Mouse (Mus musculus) forebrain, embryonic 14.5 days (tissue): ENCODE results near the gene Anapc7. TPM values are rescaled to one million over a fixed set of nuclear protein-coding genes. Genes with fewer than 3 reads are reported as not detected.
"Not testable (repeated sequence)": the region's sequence is repeated elsewhere in the genome, so short reads cannot be mapped to it uniquely, and the experiment has no call there.

Experiments
- ATAC-seq: fragments of 200-750 bp; cut with Nextera tagmentation; 2 replicates; pipeline ENCODE4 v1.8.0; 2017; ENCODE audit warnings: mild to moderate bottlenecking, moderate library complexity
- DNase-seq: peaks from one replicate; pipeline ENCODE4 v3.0.0-alpha.2; 2015; ENCODE audit warnings: low spot score
- H3K27ac ChIP-seq: fragments of 300-500 bp; sonication (generic); 2 replicates; pipeline ENCODE4 v1.5.1; 2014; ENCODE audit warnings: low read depth, mild to moderate bottlenecking, control low read depth, low read length, moderate library complexity
- H3K27me3 ChIP-seq: fragments of 300-500 bp; sonication (generic); replicated peaks from 2 replicates; pipeline ENCODE4 v1.6.1; 2014; ENCODE audit warnings: low read length, control low read depth, mixed read lengths; ENCODE audit not compliant: control insufficient read depth, insufficient read depth
- H3K36me3 ChIP-seq: fragments of 300-500 bp; sonication (generic); 2 replicates; pipeline ENCODE4 v1.6.1; 2014; ENCODE audit warnings: low read length, control low read depth; ENCODE audit not compliant: control insufficient read depth, insufficient read depth
- H3K4me1 ChIP-seq: fragments of 300-500 bp; sonication (generic); 2 replicates; pipeline ENCODE4 v1.6.1; 2014; ENCODE audit warnings: antibody characterized with exemption, low read length, control low read depth; ENCODE audit not compliant: control insufficient read depth, insufficient read depth
- H3K4me2 ChIP-seq: fragments of 300-500 bp; sonication (generic); 2 replicates; pipeline ENCODE4 v1.6.1; 2014; ENCODE audit warnings: mild to moderate bottlenecking, control low read depth, low read length
- H3K4me3 ChIP-seq: fragments of 300-500 bp; sonication (generic); 2 replicates; pipeline ENCODE4 v1.5.1; 2014; ENCODE audit warnings: low read depth, low read length, control low read depth
- H3K9ac ChIP-seq: fragments of 300-500 bp; sonication (generic); 2 replicates; pipeline ENCODE4 v1.6.1; 2014; ENCODE audit warnings: mild to moderate bottlenecking, low read length, control low read depth, moderate library complexity
- H3K9me3 ChIP-seq: fragments of 300-500 bp; sonication (generic); replicated peaks from 2 replicates; pipeline ENCODE4 v1.6.1; 2016; ENCODE audit warnings: low read length, control low read depth, mixed read lengths; ENCODE audit not compliant: control insufficient read depth
- WGBS: fragments of 180-500 bp; shearing (Covaris S2); extraction: QIAGEN DNeasy Blood & Tissue Kit; methylation state at CpG from one replicate; pipeline ENCODE4 v1.1.7; 2014; 5-methylcytosine and 5-hydroxymethylcytosine counted together
- polyA plus RNA-seq: library from polyadenylated mRNA; unstranded; fragments of >200 nt; fragmentation: Nextera tagmentation; extraction: Ambion mirVana; gene quantifications from 2 replicates; pipeline ENCODE4 v1.2.1, GENCODE M21; 2014

Gene Anapc7
- polyA plus RNA-seq, 1 experiment from 2014 or later, result 37.3 TPM

DNA sequence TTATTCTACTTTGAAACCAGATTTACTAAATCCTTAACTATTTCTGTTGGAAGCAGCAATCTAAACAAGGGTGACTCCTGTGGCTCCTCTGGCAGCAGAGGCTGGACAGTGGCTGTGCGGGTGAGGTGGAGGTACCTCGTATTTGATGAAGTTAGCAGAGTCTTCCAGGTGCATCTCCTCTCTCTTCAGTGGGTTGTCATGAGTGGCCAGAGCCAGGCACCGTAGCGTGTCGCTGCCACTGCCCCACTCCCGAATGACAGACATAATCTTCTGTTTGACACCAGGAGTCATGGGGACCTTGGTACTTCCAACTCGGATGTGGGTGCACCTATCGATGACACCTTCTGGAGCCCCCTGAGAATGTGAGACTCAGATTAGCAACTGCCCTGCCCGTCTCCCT lies 39.9 kb downstream of the Anapc7 start:
- H3K9me3 ChIP-seq, result no peaks in the 10 kb centered on the region
- H3K9ac ChIP-seq, result no peak overlapping the region
- no peaks in the 10 kb centered on the region for H3K27me3 ChIP-seq
- H3K4me1 ChIP-seq, result no peaks in the 10 kb centered on the region
- H3K27ac ChIP-seq, result no peak overlapping the region
- 94% methylated on average over 9 of the region's 9 CpGs for WGBS
- H3K4me3 ChIP-seq, result no peak overlapping the region
- no peak overlapping the region for H3K4me2 ChIP-seq
- no peak for DNase-seq
- ATAC-seq, result no peak
- peaks cover 100% of the 10 kb centered on the region for H3K36me3 ChIP-seq

- Histone ChIP-seq H3K9me3 (no peaks in the 10 kb centered on the region), H3K4me1 (no peaks in the 10 kb centered on the region), H3K27me3 (no peaks in the 10 kb centered on the region), H3K27ac (no peak overlapping the region), H3K4me2 (no peak overlapping the region), H3K4me3 (no peak overlapping the region), H3K9ac (no peak overlapping the region), H3K36me3 (peaks cover 89% of the 10 kb centered on the region)
- 94% methylated on average over 5 of the region's 5 CpGs for WGBS
- no peak for DNase-seq
- ATAC-seq, result no peak
Measured at GRCm38 (mm10) chr5:122471658-122472057, 50.2 kb downstream of the Anapc7 start.

DNA sequence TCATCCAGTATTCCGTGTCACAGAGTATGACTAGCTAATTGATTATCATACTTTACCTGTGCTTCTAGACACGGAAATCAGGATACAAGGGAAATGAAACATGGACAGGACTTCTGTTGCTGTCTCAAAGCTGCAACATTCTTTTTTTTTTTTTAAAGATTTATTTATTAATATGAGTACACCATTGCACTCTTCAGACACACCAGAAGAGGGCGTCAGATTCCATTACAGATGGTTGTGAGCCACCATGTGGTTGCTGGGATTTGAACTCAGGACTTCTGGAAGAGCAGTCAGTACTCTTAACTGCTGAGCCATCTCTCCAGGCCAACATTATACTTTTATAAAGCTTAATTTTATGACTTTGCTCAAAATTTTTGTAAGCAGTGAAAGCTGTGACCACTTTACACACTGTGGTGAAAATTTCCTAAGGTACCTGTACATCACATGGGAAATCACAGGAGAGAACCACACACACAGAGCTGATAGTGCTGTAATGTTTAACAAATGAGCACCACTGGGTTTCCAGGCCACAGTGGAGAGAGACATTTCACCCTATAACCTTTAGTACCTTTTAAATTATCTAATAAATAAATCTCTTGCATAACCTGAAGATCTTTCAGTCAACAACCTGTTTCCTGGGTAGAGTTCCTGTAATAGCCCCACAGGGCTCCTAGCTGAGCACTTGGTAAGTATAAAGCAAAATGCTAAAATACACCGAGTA lies 53.3 kb downstream of the Anapc7 start:
- Histone ChIP-seq H3K4me1 (no peaks in the 10 kb centered on the region), H3K36me3 (peaks cover 76% of the 10 kb centered on the region), H3K4me2 (no peak overlapping the region), H3K4me3 (no peak overlapping the region), H3K27ac (no peak overlapping the region), H3K9me3 (no peaks in the 10 kb centered on the region), H3K27me3 (no peaks in the 10 kb centered on the region), H3K9ac (no peak overlapping the region)
- DNase-seq (no peak), ATAC-seq (no peak)
- WGBS, result 89% methylated on average over 4 of the region's 4 CpGs

DNA sequence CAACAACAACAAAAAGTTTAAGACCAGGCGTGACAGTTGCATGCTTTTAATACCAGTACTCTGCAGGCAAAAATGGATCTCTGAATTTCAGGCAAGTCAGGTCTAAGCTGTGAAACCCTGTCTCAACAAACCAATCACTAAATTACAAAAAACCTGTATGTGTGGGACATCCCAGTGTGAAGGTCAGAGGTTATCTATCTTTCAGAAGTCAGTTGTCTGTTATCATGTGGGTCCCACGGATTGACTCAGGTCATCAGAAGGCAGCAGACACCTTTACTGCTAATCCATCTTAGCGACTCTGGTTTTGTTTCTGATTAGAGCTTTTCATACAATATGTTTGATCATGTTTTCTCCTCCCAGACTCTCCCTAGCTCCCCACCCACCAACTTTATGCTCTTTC lies 54.6 kb downstream of the Anapc7 start:
- Histone ChIP-seq H3K9me3 (no peaks in the 10 kb centered on the region), H3K27ac (no peak overlapping the region), H3K4me1 (no peaks in the 10 kb centered on the region), H3K36me3 (peaks cover 76% of the 10 kb centered on the region), H3K27me3 (no peaks in the 10 kb centered on the region), H3K4me3 (no peak overlapping the region), H3K9ac (no peak overlapping the region), H3K4me2 (no peak overlapping the region)
- WGBS, result 87% methylated on average over 3 of the region's 3 CpGs
- DNase-seq (no peak), ATAC-seq (no peak)

GRCm38 (mm10) chr5:122477492-122477891 lies 56.0 kb downstream of the Anapc7 start:
- Histone ChIP-seq H3K36me3 (peaks cover 75% of the 10 kb centered on the region), H3K4me1 (no peaks in the 10 kb centered on the region), H3K27me3 (no peaks in the 10 kb centered on the region), H3K27ac (no peak overlapping the region), H3K9ac (no peak overlapping the region), H3K9me3 (no peaks in the 10 kb centered on the region), H3K4me3 (no peak overlapping the region), H3K4me2 (no peak overlapping the region)
- DNase-seq (no peak), ATAC-seq (no peak)
- WGBS, result 88% methylated on average over 3 of the region's 3 CpGs

GRCm38 (mm10) chr5:122479131-122479530 lies 57.6 kb downstream of the Anapc7 start:
- ATAC-seq, result no peak
- Histone ChIP-seq H3K27me3 (no peaks in the 10 kb centered on the region), H3K4me1 (no peaks in the 10 kb centered on the region), H3K4me3 (no peak overlapping the region), H3K4me2 (no peak overlapping the region), H3K36me3 (peaks cover 75% of the 10 kb centered on the region), H3K9me3 (no peaks in the 10 kb centered on the region), H3K27ac (no peak overlapping the region), H3K9ac (no peak overlapping the region)
- 59% methylated on average over 2 of the region's 2 CpGs for whole genome bisulfite sequencing
- no peak for DNase-seq

DNA sequence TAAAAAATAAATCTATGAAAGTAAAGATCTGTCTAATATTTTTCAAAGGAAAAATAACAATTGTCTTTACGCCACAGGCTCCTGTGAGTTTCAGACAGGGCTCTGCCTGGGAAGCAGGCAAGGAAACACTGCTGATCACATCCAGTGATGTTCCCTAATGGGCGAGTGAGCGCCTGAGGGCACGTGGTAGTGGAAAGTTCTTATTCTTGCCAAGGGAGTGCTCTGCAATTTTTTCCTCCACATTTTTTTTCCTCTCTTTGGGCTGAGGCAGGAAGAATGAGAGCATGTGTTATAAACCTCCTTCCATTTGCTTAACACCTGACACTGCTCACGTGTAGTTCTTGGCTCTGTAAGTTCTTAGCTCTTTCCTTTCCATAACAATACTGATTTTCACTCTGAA lies 60.4 kb downstream of the Anapc7 start:
- DNase-seq (no peak), ATAC-seq (no peak)
- no peak overlapping the region for H3K4me3 ChIP-seq
- no peak overlapping the region for H3K9ac ChIP-seq
- no peak overlapping the region for H3K4me2 ChIP-seq
- no peaks in the 10 kb centered on the region for H3K27me3 ChIP-seq
- H3K9me3 ChIP-seq, result no peaks in the 10 kb centered on the region
- no peaks in the 10 kb centered on the region for H3K4me1 ChIP-seq
- H3K36me3 ChIP-seq, result peaks cover 81% of the 10 kb centered on the region
- H3K27ac ChIP-seq, result no peak overlapping the region
- 90% methylated on average over 5 of the region's 5 CpGs for WGBS

DNA sequence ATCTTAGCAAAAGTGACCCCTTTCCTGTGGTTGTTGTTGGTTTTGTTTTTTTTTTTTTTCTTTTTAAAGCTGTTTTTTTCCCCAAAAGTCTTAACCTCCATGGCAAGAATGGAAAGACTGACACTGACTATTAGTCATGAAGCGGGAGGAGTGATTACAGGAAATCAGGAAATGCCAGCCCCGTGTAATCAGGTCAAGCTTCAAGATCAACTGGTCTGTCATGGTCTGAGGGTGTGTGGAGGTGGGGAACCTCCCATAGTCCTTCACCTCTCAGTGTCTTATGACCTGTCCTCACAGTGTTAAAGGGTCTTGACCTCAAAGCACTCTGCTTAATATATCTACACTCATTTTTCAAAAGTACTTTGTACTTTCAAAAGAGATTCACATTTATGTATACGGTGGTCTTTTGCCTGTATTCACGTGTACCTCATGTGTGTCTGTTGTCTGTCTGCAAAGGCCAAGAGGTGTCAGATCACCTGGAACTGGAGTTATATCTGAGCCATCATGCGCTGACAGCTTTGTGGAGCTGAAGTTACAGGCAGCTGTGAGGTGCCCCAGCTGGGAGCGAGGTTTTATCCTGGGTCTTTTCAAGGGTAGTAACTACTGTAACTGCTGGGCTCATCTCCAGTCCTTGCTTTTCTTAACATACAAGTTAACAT lies 61.4 kb downstream of the Anapc7 start:
- WGBS, result 93% methylated on average over 6 of the region's 6 CpGs
- no peak for ATAC-seq
- no peak overlapping the region for H3K4me2 ChIP-seq

DNA sequence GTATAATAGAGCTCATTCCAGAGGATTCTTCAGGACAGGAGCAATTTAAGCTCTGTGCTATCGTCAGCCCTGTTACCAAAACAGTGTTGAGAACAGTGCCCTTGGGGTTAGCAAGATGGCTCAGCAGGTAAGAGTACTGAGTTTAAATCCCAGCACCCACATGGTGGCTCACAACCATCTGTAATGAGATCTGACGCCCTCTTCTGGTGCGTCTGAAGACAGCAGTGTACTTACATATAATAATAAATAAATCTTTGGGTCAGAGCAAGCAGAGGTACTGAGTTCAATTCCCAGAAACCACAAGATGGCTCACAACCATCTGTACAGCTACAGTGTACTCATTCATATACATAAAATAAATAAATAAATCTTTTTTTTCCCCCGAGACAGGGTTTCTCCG lies 64.8 kb downstream of the Anapc7 start:
- H3K9me3 ChIP-seq, ATAC-seq, H3K27me3 ChIP-seq, H3K9ac ChIP-seq, H3K4me1 ChIP-seq, H3K27ac ChIP-seq, H3K4me2 ChIP-seq, H3K4me3 ChIP-seq, DNase-seq: not testable (repeated sequence)
- WGBS, result 78% methylated on average over 5 of the region's 5 CpGs
- H3K36me3 ChIP-seq, result peaks cover 87% of the 10 kb centered on the region

More for the DNA sequence above, 61.4 kb downstream of the Anapc7 start:
- Histone ChIP-seq H3K36me3 (peaks cover 79% of the 10 kb centered on the region), H3K9me3 (no peaks in the 10 kb centered on the region), H3K9ac (no peak overlapping the region), H3K27ac (no peak overlapping the region), H3K4me1 (no peaks in the 10 kb centered on the region), H3K27me3 (no peaks in the 10 kb centered on the region), H3K4me3 (no peak overlapping the region)
- DNase-seq, result no peak
